ENCODE assay signal across 20 mouse cellular contexts in genomic region chr16:38105453-38105852, GRCm38 (mm10). TPM values are rescaled to one million over a fixed set of nuclear protein-coding genes. Genes with fewer than 3 reads are reported as not detected.
DNase-seq lines count a peak whose midpoint lies in the region; ATAC-seq lines count a peak whose summit lies in the region.
"Had no signal": no experiment of that assay in that cellular context is flagged by ENCODE, and none has a peak within 500 bp of the region (broad histone marks: within the 10 kb centered on the region; RNA-seq: fewer than 3 reads in every experiment).

No protein-coding gene starts in this region.

- peaks cover 36% of the 10 kb centered on the region for H3K4me1 ChIP-seq in midbrain, embryonic 13.5 days (replicated peaks)
- H3K4me1 ChIP-seq in midbrain, embryonic 14.5 days (ENCODE audit: control insufficient read depth, insufficient read depth, low read length), result peaks cover 7% of the 10 kb centered on the region
- no peaks in the 10 kb centered on the region for H3K4me1 ChIP-seq in liver, embryonic 11.5 days (replicated peaks; ENCODE audit: control insufficient read depth, insufficient read depth, low read length)
- H3K4me1 ChIP-seq: forebrain, embryonic 10.5 days had no signal

- no peaks in the 10 kb centered on the region for H3K9me3 ChIP-seq in midbrain, embryonic 13.5 days
- no peaks in the 10 kb centered on the region for H3K9me3 ChIP-seq in midbrain, embryonic 14.5 days (ENCODE audit: control insufficient read depth, low read length)
- no peaks in the 10 kb centered on the region for H3K9me3 ChIP-seq in liver, embryonic 11.5 days (ENCODE audit: control insufficient read depth, low read length)
- H3K9me3 ChIP-seq: embryonic facial prominence, embryonic 15.5 days; forebrain, embryonic 10.5 days; heart, embryonic 13.5 days; intestine, embryonic 15.5 days had no signal

- peaks cover 7% of the 10 kb centered on the region for H3K36me3 ChIP-seq in midbrain, embryonic 13.5 days
- H3K36me3 ChIP-seq in midbrain, embryonic 14.5 days (ENCODE audit: control insufficient read depth, insufficient read depth, low read length), result no peaks in the 10 kb centered on the region
- H3K36me3 ChIP-seq in liver, embryonic 11.5 days (ENCODE audit: control insufficient read depth, insufficient read depth, low read length), result no peaks in the 10 kb centered on the region
- H3K36me3 ChIP-seq: embryonic facial prominence, embryonic 15.5 days; intestine, embryonic 15.5 days had no signal

- ATAC-seq in midbrain, embryonic 13.5 days, result no peak
- no peak for ATAC-seq in midbrain, embryonic 14.5 days (ENCODE audit: low FRiP score, low TSS enrichment)
- ATAC-seq in common myeloid progenitor, adult 5-6 weeks (replicated peaks; ENCODE audit: low read depth, poor library complexity, severe bottlenecking), result peak; percentile 80
- ATAC-seq in megakaryocyte progenitor cell, adult 5-6 weeks (replicated peaks; ENCODE audit: poor library complexity), result peak; percentile 93
- ATAC-seq in liver, embryonic 11.5 days (replicated peaks; ENCODE audit: low FRiP score), result no peak
- ATAC-seq: forebrain, embryonic 16.5 days; intestine, embryonic 15.5 days had no signal

- no peak overlapping the region for H3K4me3 ChIP-seq in midbrain, embryonic 13.5 days (replicated peaks)
- no peak overlapping the region for H3K4me3 ChIP-seq in midbrain, embryonic 14.5 days (replicated peaks; ENCODE audit: low read depth, low read length)
- no peak overlapping the region for H3K4me3 ChIP-seq in liver, embryonic 11.5 days (ENCODE audit: low read depth, low read length)
- H3K4me3 ChIP-seq: embryonic facial prominence, embryonic 15.5 days; erythroblast, embryonic 14.5 days; forebrain, embryonic 10.5 days; heart, embryonic 13.5 days; intestine, embryonic 15.5 days had no signal

- H3K4me2 ChIP-seq in midbrain, embryonic 13.5 days (replicated peaks), result no peak overlapping the region
- H3K4me2 ChIP-seq in midbrain, embryonic 14.5 days (ENCODE audit: low read length), result no peak overlapping the region
- no peak overlapping the region for H3K4me2 ChIP-seq in liver, embryonic 11.5 days
- H3K4me2 ChIP-seq: embryonic facial prominence, embryonic 15.5 days; heart, embryonic 13.5 days; hindbrain, embryonic 14.5 days; intestine, embryonic 15.5 days had no signal

- DNase-seq in midbrain, embryonic 14.5 days, result no peak
- DNase-seq in liver, embryonic 11.5 days (ENCODE audit: low spot score), result no peak
- no peak for DNase-seq in thymus, postnatal 10 days (ENCODE audit: low spot score in 2 of 2)
- DNase-seq: adrenal gland, postnatal 10 days; cerebellum, adult 18-20 months; cerebellum, adult 9-11 months; embryo, embryonic 11 days; gastrocnemius, postnatal 14 days; heart, adult 11 months; heart, postnatal 10 days had no signal

- H3K27me3 ChIP-seq in midbrain, embryonic 13.5 days, result no peaks in the 10 kb centered on the region
- no peaks in the 10 kb centered on the region for H3K27me3 ChIP-seq in midbrain, embryonic 14.5 days (ENCODE audit: control insufficient read depth, insufficient read depth, low read length)
- no peaks in the 10 kb centered on the region for H3K27me3 ChIP-seq in liver, embryonic 11.5 days (replicated peaks; ENCODE audit: control insufficient read depth, insufficient read depth, low read length)
- H3K27me3 ChIP-seq: embryonic facial prominence, embryonic 15.5 days; heart, embryonic 13.5 days; intestine, embryonic 15.5 days had no signal

- H3K27ac ChIP-seq in midbrain, embryonic 13.5 days, result no peak overlapping the region
- no peak overlapping the region for H3K27ac ChIP-seq in midbrain, embryonic 14.5 days (replicated peaks; ENCODE audit: low read depth, low read length)
- no peak overlapping the region for H3K27ac ChIP-seq in liver, embryonic 11.5 days (ENCODE audit: low read depth, low read length)
- H3K27ac ChIP-seq: embryonic facial prominence, embryonic 15.5 days; forebrain, embryonic 10.5 days; heart, embryonic 13.5 days; hindbrain, embryonic 14.5 days; intestine, embryonic 15.5 days had no signal

- WGBS in midbrain, embryonic 13.5 days, result 93% methylated on average over 2 of the region's 2 CpGs
- WGBS in midbrain, embryonic 14.5 days, result 87% methylated on average over 2 of the region's 2 CpGs
- WGBS in liver, embryonic 11.5 days, result 67% methylated on average over 2 of the region's 2 CpGs

- H3K9ac ChIP-seq in midbrain, embryonic 13.5 days (replicated peaks), result 0 out of 2 replicates have a peak overlapping the region, but pooled peaks have one; percentile 23
- H3K9ac ChIP-seq in midbrain, embryonic 14.5 days (replicated peaks; ENCODE audit: low read length), result no peak overlapping the region
- no peak overlapping the region for H3K9ac ChIP-seq in liver, embryonic 11.5 days (ENCODE audit: low read depth, low read length)
- H3K9ac ChIP-seq: embryonic facial prominence, embryonic 15.5 days; heart, embryonic 13.5 days; hindbrain, embryonic 14.5 days; intestine, embryonic 15.5 days had no signal

RNA-seq across cellular contexts. Expression of gene Gsk3b, which starts 16.7 kb away (rescaled TPM):
- 170 and 172 TPM in 2 replicates for polyA plus RNA-seq in midbrain, embryonic 13.5 days (2015; fragmentation: Nextera tagmentation; extraction: Ambion mirVana)
- polyA plus RNA-seq in midbrain, embryonic 14.5 days (2014; fragmentation: Nextera tagmentation; extraction: Ambion mirVana), result 197 and 216 TPM in 2 replicates
- 44.9 and 50.9 TPM in 2 replicates for total RNA-seq in common myeloid progenitor, adult 5-6 weeks (2017)
- 43.8 and 49.7 TPM in 2 replicates for total RNA-seq in megakaryocyte progenitor cell, adult 5-6 weeks (2015)
- 20.1 and 23.5 TPM in 2 replicates for total RNA-seq in megakaryocyte progenitor cell, adult 5-6 weeks (2017)
- 28.2 and 29.6 TPM in 2 replicates for polyA plus RNA-seq in liver, embryonic 11.5 days (2014; fragmentation: Nextera tagmentation; extraction: Ambion mirVana)

Comparison
In these comparisons a context has a peak if more than half of its experiments do, and no peak if none do; other contexts are left out.
1. ATAC-seq: peak in common myeloid progenitor, adult 5-6 weeks (single experiment) and megakaryocyte progenitor cell, adult 5-6 weeks (single experiment); none in midbrain, embryonic 13.5 days (single experiment), midbrain, embryonic 14.5 days (single experiment) and liver, embryonic 11.5 days (single experiment).